Mouse (Mus musculus): ENCODE measurements at regions not wholly inside any gene's neighbourhood (a gene's known extent, or its start where the extent isn't known, plus 50 kb on each side); places are given as distances from the start of the nearest gene placed in this dataset.
A peak's percentile ranks its signal among the peaks of the same experiment; 100 is the strongest.

DNA sequence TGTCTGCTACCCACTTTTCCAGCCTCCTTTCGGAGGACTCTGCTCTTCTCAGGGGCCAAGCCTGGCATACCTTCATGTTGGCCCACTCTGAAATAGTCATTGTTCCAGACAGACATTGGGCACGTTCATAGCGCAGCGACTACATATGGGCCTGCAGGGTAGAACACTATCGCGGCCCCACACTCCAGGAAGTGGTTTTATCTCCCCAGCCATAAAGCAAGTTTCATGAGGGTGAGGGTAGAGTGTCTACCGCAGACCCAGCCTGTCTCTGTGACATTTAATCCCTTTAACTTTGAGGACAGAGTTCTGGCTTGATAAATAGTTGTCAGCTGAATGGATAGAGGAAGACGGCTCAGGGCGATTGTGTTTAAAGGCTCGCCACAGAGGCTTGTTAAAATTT is 177.5 kb upstream of the Elac2 start:
- DNase-seq, result no peak

DNA sequence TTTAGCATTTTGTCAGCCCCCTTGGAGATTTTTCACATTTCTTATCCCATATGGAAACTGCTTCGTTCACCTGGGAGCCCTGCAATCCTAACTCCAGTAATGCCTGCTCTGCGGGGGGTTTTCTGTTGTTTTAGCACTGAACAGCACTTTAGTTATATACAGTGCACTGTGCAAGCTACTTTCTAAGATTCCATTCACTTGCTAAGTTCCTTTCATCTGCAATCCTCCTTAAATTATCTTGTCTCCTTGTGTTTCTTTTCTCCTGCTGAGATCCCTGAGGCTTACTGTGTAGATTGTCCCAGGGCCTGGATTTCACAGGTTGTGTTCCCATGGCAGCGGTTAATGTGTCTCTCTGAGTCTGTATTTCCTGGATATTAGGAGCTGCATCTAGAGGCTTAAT is 173.3 kb upstream of the Elac2 start:
- no peak for DNase-seq

GRCm38 (mm10) chr11:64812408-64812807 is 166.4 kb upstream of the Elac2 start:
- DNase-seq, result no peak

DNA sequence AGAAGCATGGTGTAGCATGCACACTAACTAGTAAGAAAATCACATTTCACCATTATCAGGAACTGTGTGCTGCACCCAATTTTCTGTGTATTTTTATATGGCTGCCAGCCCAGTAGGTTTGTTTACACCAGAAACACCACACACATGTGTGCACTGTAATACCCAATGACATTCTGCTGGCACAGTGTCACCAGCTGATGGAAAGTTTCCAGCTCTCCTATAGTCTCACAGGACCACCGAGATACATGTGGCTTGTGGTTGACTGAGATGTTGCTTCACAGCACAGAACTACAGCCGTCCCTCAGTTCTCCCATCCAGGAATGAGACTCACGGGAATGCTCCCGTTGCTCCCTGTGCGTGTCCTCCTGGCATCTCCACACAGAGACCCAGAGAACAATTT is 149.4 kb upstream of the Elac2 start:
- no peak for DNase-seq

DNA sequence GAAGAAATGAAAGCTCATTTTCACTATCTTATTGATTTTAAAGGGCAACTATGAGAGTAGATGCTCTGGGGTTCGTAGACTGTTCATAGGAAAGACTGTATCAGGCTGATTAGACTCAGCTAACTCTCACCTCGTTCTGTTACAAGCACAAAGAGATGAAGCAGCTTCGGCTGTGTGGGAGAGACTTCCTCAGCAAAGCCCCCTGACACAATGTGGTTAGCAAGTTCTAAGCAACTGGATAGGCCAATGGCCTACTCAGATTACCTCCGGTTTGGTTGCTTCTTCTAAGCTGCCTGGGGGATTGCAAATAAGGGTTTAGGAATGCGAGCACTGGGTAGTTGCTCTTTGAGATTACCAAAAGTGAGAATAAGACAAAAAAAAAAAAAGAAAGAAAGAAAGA is 146.4 kb upstream of the Elac2 start:
- no peak for DNase-seq

- DNase-seq, result no peak
These were observed 145.1 kb upstream of the Elac2 start for GRCm38 (mm10) chr11:64833786-64834185.

DNA sequence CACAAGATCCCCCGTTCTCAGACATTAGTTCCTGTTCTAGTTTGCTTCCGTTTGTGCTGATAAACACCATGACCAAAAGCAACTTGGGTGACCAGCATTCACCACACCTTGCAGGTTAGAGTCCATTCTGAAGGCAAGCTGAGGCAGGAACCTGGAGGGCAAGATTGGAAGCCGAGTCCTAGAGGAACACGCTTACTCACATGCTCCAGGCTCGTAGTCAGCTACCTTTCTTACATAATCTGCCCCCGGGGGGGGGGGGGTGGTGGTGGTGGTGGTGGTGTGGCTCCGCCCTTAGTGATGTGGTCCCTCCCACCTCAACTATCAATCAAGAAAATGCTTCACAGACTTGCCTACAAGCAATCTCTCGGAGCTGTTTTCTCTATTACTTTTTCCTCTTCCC is 142.1 kb upstream of the Elac2 start:
- no peak for DNase-seq

DNA sequence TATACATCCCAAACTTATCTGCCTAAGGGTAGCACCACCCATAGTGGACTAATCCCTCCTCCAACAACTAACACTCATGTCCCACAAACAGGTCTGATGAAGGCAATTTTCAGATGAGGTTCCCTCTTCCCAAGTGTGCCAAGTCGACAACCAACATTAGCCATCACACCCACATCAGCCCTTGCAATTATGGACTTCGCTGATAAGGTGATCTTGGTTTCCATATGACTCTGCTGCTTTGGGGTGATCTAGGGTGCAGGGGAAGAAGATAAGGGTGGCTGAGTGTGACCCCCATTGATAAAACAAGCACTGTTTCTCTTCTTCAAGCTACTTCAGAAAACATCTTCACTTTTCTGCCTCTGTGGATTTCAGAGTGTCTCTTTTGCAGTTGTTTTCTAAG is 137.7 kb upstream of the Elac2 start:
- no peak for DNase-seq

DNA sequence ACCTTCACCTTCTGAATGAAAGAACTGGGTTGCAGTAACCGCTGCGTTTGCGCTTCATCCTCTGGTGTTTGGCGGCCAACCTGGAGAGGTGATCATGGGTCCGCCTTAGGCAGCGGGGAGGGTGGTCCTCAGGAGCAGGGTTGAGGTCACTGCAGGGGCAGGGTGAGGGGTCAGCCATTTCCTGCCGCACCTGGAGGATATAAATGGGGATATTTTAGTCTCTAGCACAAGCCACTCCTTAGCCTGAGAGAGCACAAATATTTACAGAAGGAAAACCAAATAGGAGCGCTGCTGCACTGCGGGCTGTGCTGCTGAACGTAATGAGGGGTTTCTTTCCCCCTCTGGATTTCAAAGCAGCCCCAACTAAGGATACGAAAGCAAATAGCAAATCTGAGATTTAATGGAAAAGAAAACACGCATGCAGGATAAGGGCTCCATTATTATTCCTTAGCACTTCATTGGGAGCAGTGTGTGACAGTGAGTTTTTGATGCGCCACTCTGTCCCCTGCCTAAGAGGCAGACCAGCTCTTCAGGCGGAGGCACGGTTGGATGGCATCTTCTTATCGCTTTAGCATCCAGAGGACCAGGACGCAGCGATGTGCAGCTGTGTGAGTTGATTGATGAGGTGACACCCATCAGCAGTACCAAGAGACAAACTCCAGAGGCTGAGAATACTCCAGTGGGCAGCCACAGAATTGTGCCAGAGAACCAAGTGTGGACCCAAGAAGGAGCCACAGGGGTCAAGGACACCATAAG is 135.9 kb upstream of the Elac2 start:
- no peak for DNase-seq

GRCm38 (mm10) chr11:64846577-64847147 is 132.2 kb upstream of the Elac2 start:
- DNase-seq, result no peak

DNA sequence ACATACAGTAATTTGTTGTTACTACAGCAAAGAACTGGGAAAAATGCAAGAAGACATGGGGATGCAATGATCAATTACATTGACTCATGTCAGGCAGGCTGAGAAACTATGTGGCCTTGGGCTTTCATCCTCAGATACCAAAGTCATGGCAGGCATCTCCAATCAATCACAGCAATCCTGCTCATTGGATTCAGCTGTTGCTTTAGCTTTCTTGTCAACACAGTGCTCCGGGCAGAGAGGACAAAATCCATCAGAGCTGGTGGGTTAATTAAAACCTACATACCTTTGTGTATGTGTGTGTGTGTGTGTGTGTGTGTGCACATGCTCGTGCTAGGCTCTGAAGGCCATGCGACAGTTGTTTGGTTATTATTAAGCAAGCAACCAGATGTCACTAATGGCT is 119.2 kb upstream of the Elac2 start:
- DNase-seq, result no peak

- no peak for DNase-seq
These were observed 98.2 kb upstream of the Elac2 start for GRCm38 (mm10) chr11:64880674-64881073.

DNA sequence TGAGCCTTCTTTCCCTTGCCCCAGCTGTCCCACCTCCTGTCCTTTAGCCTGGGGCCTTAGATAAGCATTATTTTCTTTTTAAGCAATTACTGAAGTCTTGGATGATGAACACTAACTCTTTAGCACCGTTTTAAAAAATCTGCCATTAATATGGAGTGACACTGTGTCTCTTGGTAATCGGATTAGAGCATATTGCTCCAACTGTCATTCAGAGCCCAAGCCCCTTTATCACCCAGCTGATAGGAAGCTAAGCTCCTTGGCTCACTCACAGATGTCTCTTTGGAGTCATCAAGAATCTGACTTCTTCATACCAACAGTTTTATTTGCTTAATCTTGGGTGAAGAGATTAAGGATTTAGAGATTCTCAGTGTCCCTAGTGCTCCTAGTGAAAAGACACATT is 94.3 kb upstream of the Elac2 start:
- DNase-seq, result no peak

GRCm38 (mm10) chr11:64889335-64890020 is 89.4 kb upstream of the Elac2 start:
- no peak for DNase-seq

- no peak for DNase-seq
These were observed 88.1 kb upstream of the Elac2 start for GRCm38 (mm10) chr11:64890776-64891175.

DNA sequence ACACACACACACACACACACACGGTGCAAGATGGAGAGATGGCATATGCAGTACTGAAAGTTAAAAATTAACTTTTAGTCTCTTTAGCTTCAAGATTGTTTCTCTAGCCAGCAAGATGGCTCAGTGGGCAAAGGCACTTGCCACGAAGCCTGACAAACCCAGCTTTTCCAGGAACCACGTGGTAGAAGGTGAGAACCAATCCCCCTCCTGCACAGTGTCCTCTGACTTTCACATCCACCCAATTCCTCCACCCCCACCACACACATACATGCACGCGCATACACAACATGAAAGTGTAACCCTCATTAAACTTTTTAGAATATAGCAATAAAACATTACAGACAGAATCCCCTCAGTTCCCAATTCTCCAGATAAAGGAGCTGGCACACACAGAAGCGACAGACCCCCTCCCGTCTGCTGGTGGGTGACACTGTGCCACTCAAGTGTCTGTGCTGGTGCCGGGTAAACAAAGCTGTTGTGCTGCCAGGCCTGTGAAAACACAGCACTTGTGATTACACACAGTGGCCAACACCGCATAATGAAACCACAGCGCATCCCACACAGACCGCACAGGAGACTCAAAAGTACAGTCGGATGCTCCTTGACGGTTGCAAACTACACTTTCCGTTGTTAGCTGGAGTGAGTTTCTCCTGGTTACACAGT is 82.9 kb upstream of the Elac2 start:
- DNase-seq, result no peak

GRCm38 (mm10) chr11:64898758-64899586 is 79.9 kb upstream of the Elac2 start:
- DNase-seq, result peak; percentile 28

DNA sequence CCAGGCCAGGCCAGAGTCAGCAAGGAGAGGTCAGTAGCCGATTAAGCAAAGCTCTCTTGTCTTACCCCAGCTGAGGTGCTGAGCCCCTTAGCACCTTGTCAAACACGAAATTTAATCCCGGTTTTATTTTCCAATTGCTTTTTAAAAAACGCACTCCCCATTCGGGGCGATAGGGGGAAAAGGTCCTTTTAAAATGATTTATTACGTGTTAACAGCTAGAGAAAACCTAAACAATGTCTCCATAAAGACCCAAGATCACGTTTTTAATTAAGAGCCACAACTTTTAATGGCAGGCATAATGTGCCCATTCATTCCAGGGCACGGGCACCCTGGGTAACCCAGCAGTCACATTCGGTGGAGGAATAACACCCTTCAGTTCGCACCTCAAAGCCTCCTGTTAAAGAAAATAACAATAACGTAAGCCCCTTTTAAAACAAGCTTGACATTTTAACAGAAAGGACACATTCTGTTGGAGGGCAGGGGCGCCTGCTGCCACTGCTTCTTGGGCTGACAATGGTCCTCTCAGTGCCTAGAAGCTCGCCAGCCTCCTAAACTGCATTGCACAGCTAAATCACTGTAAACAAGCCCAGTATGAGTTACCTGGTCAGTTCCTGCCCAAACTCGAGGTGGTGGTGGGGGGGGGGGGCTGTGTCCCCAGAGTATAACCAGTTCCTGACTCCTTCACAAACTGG is 79.1 kb upstream of the Elac2 start:
- DNase-seq, result no peak

DNA sequence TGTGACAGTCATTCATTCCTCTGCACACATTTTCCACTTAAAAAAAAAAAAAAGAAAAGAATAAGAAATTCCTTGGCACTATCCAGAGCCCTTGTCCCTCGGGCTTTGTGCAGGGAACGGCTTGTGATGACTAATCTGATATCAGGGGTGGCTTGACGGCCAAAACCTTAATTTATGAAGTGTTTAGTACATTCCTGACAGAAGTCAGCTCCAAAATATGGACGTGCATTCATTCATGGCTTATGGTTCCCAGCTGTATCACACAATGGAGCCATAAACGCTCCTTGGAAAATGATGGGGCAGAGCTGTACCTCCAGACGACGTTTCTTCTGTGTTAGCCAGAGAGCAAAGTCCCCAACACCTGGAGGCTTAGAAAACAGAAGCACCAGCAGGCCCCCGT is 62.1 kb upstream of the Elac2 start:
- no peak for DNase-seq

GRCm38 (mm10) chr11:64917301-64917700 is 61.5 kb upstream of the Elac2 start:
- DNase-seq, result no peak

- DNase-seq, result no peak
These were observed 53.8 kb upstream of the Elac2 start for GRCm38 (mm10) chr11:64924989-64925388.

DNA sequence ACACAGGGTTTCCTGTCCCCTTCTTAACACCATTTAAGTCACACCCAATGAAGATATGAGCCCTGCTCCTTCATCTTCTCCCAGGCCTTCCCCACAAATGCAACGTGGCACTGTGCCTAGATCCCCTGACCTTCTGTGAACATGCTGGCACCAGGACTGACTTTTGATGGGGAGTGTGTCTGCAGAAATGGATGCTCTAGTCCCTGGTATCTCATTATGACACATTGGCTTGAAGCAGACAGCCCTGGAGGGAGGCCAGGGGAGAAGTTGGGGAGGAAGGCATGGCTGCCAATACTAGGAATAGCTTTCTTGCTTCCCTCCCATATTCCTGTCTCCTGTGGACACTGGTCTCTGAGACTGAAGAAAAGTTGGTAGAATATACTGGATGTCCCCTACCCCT is 52.9 kb upstream of the Elac2 start:
- no peak for DNase-seq
